Mouse (Mus musculus): ENCODE results near the gene Bmper. TPM values are rescaled to one million over a fixed set of nuclear protein-coding genes. Genes with fewer than 3 reads are reported as not detected.

The Bmper gene
- total RNA-seq, 2 experiments from 2014 or later, result not detected

DNA sequence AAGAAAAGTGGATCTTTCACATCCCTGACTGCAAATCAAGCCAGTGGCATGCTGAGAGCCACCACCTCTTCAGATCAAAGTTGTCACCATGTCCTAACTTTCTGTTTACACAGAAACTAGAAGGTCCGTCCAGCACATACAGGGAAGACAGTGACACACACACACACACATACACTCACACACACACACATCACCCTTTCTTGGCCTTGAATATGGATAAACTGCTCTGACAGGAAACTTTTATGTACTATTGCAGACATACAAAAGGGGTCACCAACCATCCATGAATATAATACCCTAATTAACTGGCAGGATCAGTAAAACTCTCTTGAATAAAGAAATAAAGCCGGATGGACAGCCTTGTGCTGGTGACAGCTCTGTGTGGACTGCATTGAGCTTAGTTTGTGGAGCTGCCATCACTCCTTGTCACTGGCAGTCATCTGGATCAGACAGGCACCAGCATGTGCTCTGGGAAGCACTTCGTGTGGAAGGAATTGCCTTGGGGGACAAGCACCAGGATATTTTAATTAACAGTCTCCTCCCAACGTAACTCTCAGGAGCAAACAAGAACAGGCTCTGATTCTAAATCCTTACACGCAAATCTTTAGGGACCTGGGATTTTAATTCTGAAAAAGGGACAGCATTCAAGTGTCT lies 264.0 kb downstream of the Bmper start:
- ATAC-seq (replicated peaks; ENCODE audit: poor library complexity, severe bottlenecking), result no peak

DNA sequence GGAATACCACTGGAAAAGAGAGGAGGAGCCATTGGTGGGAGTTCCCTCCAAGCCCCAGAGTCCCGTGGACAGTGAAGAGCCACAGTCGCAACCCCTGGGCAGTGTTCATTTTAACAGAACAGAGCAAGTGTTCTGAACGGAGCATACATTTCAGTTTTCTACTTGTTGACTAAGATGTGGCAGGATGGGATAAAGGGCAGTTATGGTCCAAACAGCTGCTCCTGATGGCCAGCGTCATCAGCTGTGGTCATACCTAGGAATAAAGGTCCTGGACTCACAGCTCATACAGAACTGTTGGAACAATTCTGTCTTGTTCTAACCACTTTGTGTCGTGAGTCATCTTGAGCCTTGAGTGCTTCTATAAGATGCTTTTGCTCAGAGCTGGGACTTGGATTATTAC lies 265.4 kb downstream of the Bmper start:
- no peak for ATAC-seq (replicated peaks; ENCODE audit: poor library complexity, severe bottlenecking)

DNA sequence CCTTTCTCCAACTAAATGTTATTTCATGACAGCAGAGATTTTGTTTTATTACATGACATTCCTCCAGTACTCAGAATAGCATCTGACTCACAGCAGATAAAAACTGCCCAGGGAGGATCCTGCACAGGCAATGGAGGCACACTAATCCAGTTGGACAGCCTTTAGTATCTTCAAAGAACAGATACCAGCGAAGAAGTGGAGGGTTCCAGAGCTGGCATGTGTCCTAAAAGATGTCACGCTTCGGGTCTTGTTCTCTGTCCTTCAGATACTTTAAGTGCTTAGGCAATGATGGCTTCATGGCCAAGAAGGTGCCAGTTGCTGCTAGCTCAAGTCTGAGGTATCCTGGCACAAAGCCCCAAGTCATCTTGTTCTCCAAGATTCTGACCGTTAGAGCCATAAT lies 272.5 kb downstream of the Bmper start:
- ATAC-seq (replicated peaks; ENCODE audit: poor library complexity, severe bottlenecking), result no peak

DNA sequence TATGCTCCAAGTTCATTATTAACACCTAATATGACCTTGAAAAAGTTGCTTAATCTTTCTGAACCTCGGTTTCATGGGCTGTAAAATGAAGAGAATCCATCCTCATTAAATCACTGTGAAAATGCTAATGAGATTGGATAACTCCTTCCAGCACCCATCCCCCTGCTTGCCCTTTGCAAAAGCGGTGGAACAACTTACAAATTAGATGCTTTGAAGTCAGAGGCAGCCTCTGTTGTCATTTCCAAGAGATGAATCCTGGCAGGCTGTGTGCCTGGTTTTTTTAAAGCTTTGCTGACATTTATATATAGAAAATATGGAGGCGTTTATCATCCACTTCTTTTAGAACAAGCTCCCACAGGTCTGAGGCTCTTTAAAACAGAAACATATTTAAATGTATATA lies 274.8 kb downstream of the Bmper start:
- ATAC-seq (replicated peaks; ENCODE audit: poor library complexity, severe bottlenecking), result no peak

DNA sequence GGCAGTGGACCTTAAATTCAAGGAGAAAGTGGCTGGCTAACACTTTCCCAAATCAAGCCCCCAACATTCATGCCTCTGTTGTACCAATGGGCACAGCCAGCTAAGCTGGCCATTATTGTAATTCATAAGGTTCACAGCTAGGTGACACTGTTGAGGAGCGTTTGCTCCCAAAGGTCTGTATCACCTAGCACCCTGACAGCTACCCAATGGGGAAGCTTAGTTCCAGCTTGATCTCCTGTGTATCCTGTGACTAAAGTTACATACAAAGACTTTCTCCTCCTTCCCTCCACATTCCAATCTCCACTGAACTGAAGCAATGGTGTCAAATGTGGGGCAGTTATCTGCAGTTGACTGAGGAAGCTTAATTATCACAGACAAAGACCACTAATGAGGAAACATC lies 311.0 kb downstream of the Bmper start:
- ATAC-seq (replicated peaks; ENCODE audit: poor library complexity, severe bottlenecking), result peak; percentile 82

All from granulocyte monocyte progenitor cell, adult 5-6 weeks (primary cell).